Mouse (Mus musculus): ENCODE results near the gene Rapgef2.

DNA sequence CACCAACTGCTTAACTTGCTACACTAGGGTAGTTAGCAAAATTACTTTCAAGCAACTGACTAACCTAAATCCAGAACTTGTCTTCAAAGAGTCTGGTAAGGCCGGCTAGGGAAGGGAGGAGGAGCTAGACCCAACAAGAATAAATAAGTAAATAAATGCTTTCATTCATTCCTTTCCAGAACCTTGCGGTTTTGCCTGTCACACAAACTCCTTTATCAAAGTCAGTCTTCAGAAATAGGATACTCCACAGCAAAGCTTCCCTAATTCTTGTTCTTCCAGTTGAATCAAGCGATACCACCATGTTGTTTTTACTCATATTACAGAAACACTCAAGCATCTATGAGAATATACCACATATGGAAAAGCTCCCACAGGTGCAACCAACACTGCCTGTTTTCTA is 2.3 kb downstream of the Rapgef2 start:
- TF ChIP-seq CTCF (IDR thresholded peaks at IDR 0.05; ENCODE audit: low read depth) (no peak), EP300 (IDR thresholded peaks at IDR 0.05; ENCODE audit: low read depth) (no peak)

Data from liver, embryonic 14.5 days (tissue).